ENCODE assay signal across 10 mouse cellular contexts in the genomic region with DNA sequence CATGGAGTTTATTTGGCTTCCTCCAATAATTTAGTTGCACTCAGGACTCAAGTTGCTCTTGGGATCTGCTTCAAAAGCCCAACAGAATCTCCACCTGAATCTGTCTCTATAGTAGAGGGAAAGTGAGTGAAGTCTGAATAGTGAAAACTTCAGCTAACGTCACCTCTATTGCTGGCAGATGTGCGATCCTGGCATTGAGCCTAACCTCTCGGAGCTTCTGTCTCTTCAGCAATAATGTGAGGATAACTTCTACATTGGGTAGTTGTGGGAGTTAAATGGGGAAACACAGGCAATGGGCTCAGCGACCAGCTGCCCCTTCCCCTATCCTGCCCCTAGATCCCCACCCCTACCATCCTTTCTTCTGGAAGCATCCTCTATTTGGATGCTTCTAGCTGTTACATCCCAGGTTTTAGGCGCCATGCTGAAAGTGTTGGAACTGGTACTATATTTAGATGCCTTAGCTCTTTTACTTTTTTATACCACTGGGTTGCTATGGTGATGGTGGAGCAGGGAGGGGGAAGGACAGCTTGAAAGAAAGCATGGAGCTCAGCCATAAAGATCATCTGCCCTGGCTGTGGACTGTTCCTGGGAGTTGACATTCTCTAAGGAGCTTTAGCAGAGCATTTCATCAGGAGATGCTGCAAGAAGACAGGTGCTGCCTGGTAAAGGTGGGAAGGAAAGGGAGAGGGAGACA.
A peak's percentile ranks its signal among the peaks of the same experiment; 100 is the strongest.
DNase-seq lines count a peak whose midpoint lies in the region; ATAC-seq and TF ChIP-seq lines count a peak whose summit lies in the region.
"Had no signal": no experiment of that assay in that cellular context is flagged by ENCODE, and none has a peak within 500 bp of the region (broad histone marks: within the 10 kb centered on the region; RNA-seq: fewer than 3 reads in every experiment).

No protein-coding gene starts in this region.

- H3K4me3 ChIP-seq in forebrain, postnatal 0 days (ENCODE audit: low read depth, low read length): peak overlapping the region; percentile 11; the same call in 1 of the 2 replicates

- peaks cover 31% of the 10 kb centered on the region for H3K4me1 ChIP-seq in forebrain, postnatal 0 days (ENCODE audit: insufficient read depth)

- TF ChIP-seq CTCF in forebrain, postnatal 0 days (IDR thresholded peaks at IDR 0.05; ENCODE audit: low read depth): no peak

- 32% methylated on average over 5 of the region's 5 CpGs for WGBS in forebrain, postnatal 0 days

- no peaks in the 10 kb centered on the region for H3K27me3 ChIP-seq in forebrain, postnatal 0 days (ENCODE audit: insufficient read depth, low read length)

- peak overlapping the region; percentile 38 for H3K4me2 ChIP-seq in forebrain, postnatal 0 days (ENCODE audit: low read depth)

- no peaks in the 10 kb centered on the region for H3K36me3 ChIP-seq in forebrain, postnatal 0 days (ENCODE audit: insufficient read depth)

- DNase-seq in lung, postnatal 10 days: peak; percentile 3
- no peak for DNase-seq in lung, postnatal 36 days
- DNase-seq in forebrain, postnatal 0 days: peak; percentile 89
- peak; percentile 63 to 72 for DNase-seq in left cerebral cortex, adult 18-20 months (ENCODE audit: low spot score in 2 of 2)
- peak; percentile 66 for DNase-seq in right cerebral cortex, postnatal 4 days
- DNase-seq in thymus, postnatal 14 days: no peak
- DNase-seq in adrenal gland, postnatal 36 days: no peak
- DNase-seq in kidney, adult 9 months: no peak
- DNase-seq: kidney, adult 18-20 months; lung, adult 2 months had no signal

- H3K27ac ChIP-seq in forebrain, postnatal 0 days (ENCODE audit: low read depth, low read length): peak overlapping the region; percentile 87

- ATAC-seq in forebrain, postnatal 0 days: peak; percentile 95

- no peak overlapping the region for H3K9ac ChIP-seq in forebrain, postnatal 0 days

- H3K9me3 ChIP-seq in forebrain, postnatal 0 days (ENCODE audit: low read length): no peaks in the 10 kb centered on the region

Comparison
In these comparisons a context has a peak if more than half of its experiments do, and no peak if none do; other contexts are left out.
1. DNase-seq: peak in lung, postnatal 10 days (single experiment), forebrain, postnatal 0 days (single experiment), left cerebral cortex, adult 18-20 months (2 of 2) and right cerebral cortex, postnatal 4 days (single experiment); none in lung, postnatal 36 days (single experiment), thymus, postnatal 14 days (single experiment), adrenal gland, postnatal 36 days (0 of 2) and kidney, adult 9 months (single experiment).